Mouse (Mus musculus) megakaryocyte, embryonic 14.5 days (primary cell): Measurements from ENCODE around the gene Zim1. TPM values are rescaled to one million over a fixed set of nuclear protein-coding genes. Genes with fewer than 3 reads are reported as not detected.

Experiments
- H3K27me3 ChIP-seq: replicated peaks from 2 replicates; pipeline ENCODE3; 2012; ENCODE audit warnings: inconsistent platforms
- H3K36me3 ChIP-seq: replicated peaks from 2 replicates; pipeline ENCODE3; 2012; ENCODE audit warnings: low read length, inconsistent platforms, mixed read lengths
- H3K4me1 ChIP-seq: 2 replicates; pipeline ENCODE4 v1.6.1; 2012; ENCODE audit warnings: inconsistent platforms
- H3K4me3 ChIP-seq: replicated peaks from 2 replicates; pipeline ENCODE3; 2012; ENCODE audit warnings: moderate library complexity, mild to moderate bottlenecking, inconsistent platforms
- H3K9me3 ChIP-seq: 2 replicates; pipeline ENCODE4 v1.6.1; 2012; ENCODE audit warnings: inconsistent platforms
- FLI1 ChIP-seq: IDR thresholded peaks from 2 replicates; pipeline ENCODE4 v1.6.1; 2012; ENCODE audit warnings: low read length, inconsistent platforms, mixed read lengths
- GATA1 ChIP-seq: IDR thresholded peaks from 3 replicates; pipeline ENCODE4 v1.6.1; 2012; ENCODE audit warnings: mixed read lengths, low read length, inconsistent platforms, borderline replicate concordance
- polyA plus RNA-seq: library from polyadenylated mRNA; stranded (reverse); fragments of >175 nt; gene quantifications from 2 replicates; pipeline ENCODE4 v1.2.3, GENCODE M21; 2012; ENCODE audit warnings: low replicate concordance; ENCODE audit not compliant: insufficient read depth

The Zim1 gene
- not detected in 2 replicates for polyA plus RNA-seq

- Histone ChIP-seq H3K4me1 (no peaks in the 10 kb centered on the region), H3K4me3 (peak within 1 kb of the TSS; percentile 25)
- TF ChIP-seq FLI1 (no peak), GATA1 (no peak)
Observed at GRCm38 (mm10) chr7:6696241-6697045, at the start of gene Zim1. Gene Zim1 (minus strand): TSS chr7:6696450.

GRCm38 (mm10) chr7:6744281-6744904 is 48.1 kb upstream of the Zim1 start:
- TF ChIP-seq FLI1, result no peak
- no peak for TF ChIP-seq GATA1
- H3K36me3 ChIP-seq, result no peaks in the 10 kb centered on the region
- H3K4me1 ChIP-seq, result no peaks in the 10 kb centered on the region
- no peak overlapping the region for H3K4me3 ChIP-seq
- H3K9me3 ChIP-seq, result 0 out of 2 replicates have a peak, but pooled peaks cover 6% of the 10 kb centered on the region
- H3K27me3 ChIP-seq, result no peaks in the 10 kb centered on the region

More at GRCm38 (mm10) chr7:6696241-6697045, at the start of gene Zim1:
- Histone ChIP-seq H3K27me3 (no peaks in the 10 kb centered on the region), H3K36me3 (no peaks in the 10 kb centered on the region), H3K9me3 (peaks cover 35% of the 10 kb centered on the region)

- no peaks in the 10 kb centered on the region for H3K36me3 ChIP-seq
- H3K27me3 ChIP-seq, result peaks cover 3% of the 10 kb centered on the region
- TF ChIP-seq FLI1 (no peak), GATA1 (no peak)
- no peak overlapping the region for H3K4me3 ChIP-seq
- no peaks in the 10 kb centered on the region for H3K4me1 ChIP-seq
- peaks cover 10% of the 10 kb centered on the region for H3K9me3 ChIP-seq
Observed at GRCm38 (mm10) chr7:6736060-6736459, 39.8 kb upstream of the Zim1 start.

- no peak overlapping the region for H3K4me3 ChIP-seq
- no peak for TF ChIP-seq FLI1
- TF ChIP-seq GATA1, result no peak
Observed at GRCm38 (mm10) chr7:6731930-6732329, 35.7 kb upstream of the Zim1 start.

GRCm38 (mm10) chr7:6731373-6731772 is 35.1 kb upstream of the Zim1 start:
- Histone ChIP-seq H3K27me3 (peaks cover 19% of the 10 kb centered on the region), H3K4me1 (peaks cover 15% of the 10 kb centered on the region), H3K4me3 (no peak overlapping the region), H3K36me3 (no peaks in the 10 kb centered on the region), H3K9me3 (peaks cover 50% of the 10 kb centered on the region)
- no peak for TF ChIP-seq GATA1
- no peak for TF ChIP-seq FLI1

More at GRCm38 (mm10) chr7:6731930-6732329, 35.7 kb upstream of the Zim1 start:
- peaks cover 49% of the 10 kb centered on the region for H3K9me3 ChIP-seq
- no peaks in the 10 kb centered on the region for H3K36me3 ChIP-seq
- peaks cover 19% of the 10 kb centered on the region for H3K27me3 ChIP-seq
- H3K4me1 ChIP-seq, result peaks cover 15% of the 10 kb centered on the region

GRCm38 (mm10) chr7:6730801-6731200 is 34.6 kb upstream of the Zim1 start:
- TF ChIP-seq GATA1 (no peak), FLI1 (no peak)
- Histone ChIP-seq H3K36me3 (no peaks in the 10 kb centered on the region), H3K4me1 (peaks cover 15% of the 10 kb centered on the region), H3K27me3 (peaks cover 19% of the 10 kb centered on the region), H3K4me3 (peak overlapping the region; percentile 21), H3K9me3 (peaks cover 50% of the 10 kb centered on the region)

GRCm38 (mm10) chr7:6730241-6730640 is 34.0 kb upstream of the Zim1 start, which contains the start of the genes Peg3 and Usp29:
Gene Peg3 (minus strand): TSS chr7:6730431.
Gene Usp29 (plus strand): TSS chr7:6730578.
- Histone ChIP-seq H3K9me3 (peaks cover 54% of the 10 kb centered on the region), H3K4me1 (peaks cover 15% of the 10 kb centered on the region), H3K36me3 (no peaks in the 10 kb centered on the region), H3K4me3 (peak within 1 kb of the TSS; percentile 89), H3K27me3 (peaks cover 19% of the 10 kb centered on the region)
- TF ChIP-seq FLI1, result no peak
- TF ChIP-seq GATA1, result no peak

GRCm38 (mm10) chr7:6729061-6729817 is 33.0 kb upstream of the Zim1 start:
- Histone ChIP-seq H3K9me3 (peaks cover 57% of the 10 kb centered on the region), H3K4me3 (peak overlapping the region; percentile 89), H3K4me1 (peaks cover 15% of the 10 kb centered on the region), H3K36me3 (no peaks in the 10 kb centered on the region), H3K27me3 (peaks cover 19% of the 10 kb centered on the region)
- TF ChIP-seq FLI1 (no peak), GATA1 (no peak)

GRCm38 (mm10) chr7:6728263-6728931 is 32.1 kb upstream of the Zim1 start:
- Histone ChIP-seq H3K36me3 (no peaks in the 10 kb centered on the region), H3K4me1 (peaks cover 15% of the 10 kb centered on the region), H3K4me3 (peak overlapping the region; percentile 89), H3K9me3 (peaks cover 57% of the 10 kb centered on the region), H3K27me3 (peaks cover 19% of the 10 kb centered on the region)
- no peak for TF ChIP-seq FLI1
- no peak for TF ChIP-seq GATA1
